Mouse (Mus musculus): ENCODE results near the gene Mthfsd. TPM values are rescaled to one million over a fixed set of nuclear protein-coding genes. Genes with fewer than 3 reads are reported as not detected.

The Mthfsd gene
- total and polyA plus RNA-seq, 2 experiments = 29.5 to 29.8 TPM

GRCm38 (mm10) chr8:121104049-121104818, 4.0 kb downstream of the Mthfsd start:
- H3K27me3 ChIP-seq (ENCODE audit: control insufficient read depth, insufficient read depth, low read length) = no peaks in the 10 kb centered on the region
- no peak for DNase-seq (ENCODE audit: extremely low read depth, low read depth, low spot score)
- peak; percentile 95 for TF ChIP-seq CTCF (IDR thresholded peaks at IDR 0.05; ENCODE audit: low read depth, low read length)
- TF ChIP-seq POLR2A (IDR thresholded peaks at IDR 0.05; ENCODE audit: extremely low read depth, insufficient read depth, low read length) = no peak
- H3K4me1 ChIP-seq (ENCODE audit: control insufficient read depth, insufficient read depth, low read length) = no peaks in the 10 kb centered on the region
- H3K4me3 ChIP-seq (ENCODE audit: insufficient read depth, low read depth, low read length) = no peak overlapping the region
- no peak overlapping the region for H3K27ac ChIP-seq (replicated peaks; ENCODE audit: insufficient read depth, low read depth, low read length)
- no peak overlapping the region for H3K9ac ChIP-seq (ENCODE audit: low read depth, low read length)
- 62% methylated on average over 17 of the region's 17 CpGs for WGBS
- no peaks in the 10 kb centered on the region for H3K36me3 ChIP-seq (ENCODE audit: control insufficient read depth, insufficient read depth, low read length)
- H3K79me2 ChIP-seq (ENCODE audit: control insufficient read depth, insufficient read depth, low read length) = 0 out of 2 replicates have a peak, but pooled peaks cover 5% of the 10 kb centered on the region

- Histone ChIP-seq H3K4me3 (ENCODE audit: insufficient read depth, low read depth, low read length) (no peak overlapping the region), H3K27ac (replicated peaks; ENCODE audit: insufficient read depth, low read depth, low read length) (no peak overlapping the region), H3K27me3 (ENCODE audit: control insufficient read depth, insufficient read depth, low read length) (0 out of 2 replicates have a peak, but pooled peaks cover 5% of the 10 kb centered on the region), H3K79me2 (ENCODE audit: control insufficient read depth, insufficient read depth, low read length) (no peaks in the 10 kb centered on the region), H3K9ac (ENCODE audit: low read depth, low read length) (no peak overlapping the region), H3K4me1 (ENCODE audit: control insufficient read depth, insufficient read depth, low read length) (peaks cover 2% of the 10 kb centered on the region; the same call in 1 of the 2 replicates), H3K36me3 (ENCODE audit: control insufficient read depth, insufficient read depth, low read length) (no peaks in the 10 kb centered on the region)
- TF ChIP-seq CTCF (IDR thresholded peaks at IDR 0.05; ENCODE audit: low read depth, low read length) = no peak
- TF ChIP-seq POLR2A (IDR thresholded peaks at IDR 0.05; ENCODE audit: extremely low read depth, insufficient read depth, low read length) = no peak
- WGBS = 64% methylated on average over 6 of the region's 6 CpGs
- DNase-seq (ENCODE audit: extremely low read depth, low read depth, low spot score) = no peak
Observed at GRCm38 (mm10) chr8:121093496-121093895, 14.7 kb downstream of the Mthfsd start.

- Histone ChIP-seq H3K36me3 (ENCODE audit: control insufficient read depth, insufficient read depth, low read length) (no peaks in the 10 kb centered on the region), H3K9ac (ENCODE audit: low read depth, low read length) (no peak overlapping the region; the same call in 1 of the 2 replicates), H3K79me2 (ENCODE audit: control insufficient read depth, insufficient read depth, low read length) (no peaks in the 10 kb centered on the region), H3K4me1 (ENCODE audit: control insufficient read depth, insufficient read depth, low read length) (peaks cover 2% of the 10 kb centered on the region; the same call in 1 of the 2 replicates), H3K27me3 (ENCODE audit: control insufficient read depth, insufficient read depth, low read length) (0 out of 2 replicates have a peak, but pooled peaks cover 5% of the 10 kb centered on the region), H3K27ac (replicated peaks; ENCODE audit: insufficient read depth, low read depth, low read length) (no peak overlapping the region), H3K4me3 (ENCODE audit: insufficient read depth, low read depth, low read length) (no peak overlapping the region)
- TF ChIP-seq CTCF (IDR thresholded peaks at IDR 0.05; ENCODE audit: low read depth, low read length) = peak; percentile 90
- no peak for TF ChIP-seq POLR2A (IDR thresholded peaks at IDR 0.05; ENCODE audit: extremely low read depth, insufficient read depth, low read length)
- DNase-seq (ENCODE audit: extremely low read depth, low read depth, low spot score) = peak; percentile 41
- 3% methylated on average over 16 of the region's 16 CpGs for WGBS
Observed at GRCm38 (mm10) chr8:121092627-121093026, 15.6 kb downstream of the Mthfsd start.

- no peaks in the 10 kb centered on the region for H3K36me3 ChIP-seq (ENCODE audit: control insufficient read depth, insufficient read depth, low read length)
- H3K9ac ChIP-seq (ENCODE audit: low read depth, low read length) = no peak overlapping the region
- H3K79me2 ChIP-seq (ENCODE audit: control insufficient read depth, insufficient read depth, low read length) = no peaks in the 10 kb centered on the region
- H3K4me1 ChIP-seq (ENCODE audit: control insufficient read depth, insufficient read depth, low read length) = peaks cover 2% of the 10 kb centered on the region; the same call in 1 of the 2 replicates
- H3K27me3 ChIP-seq (ENCODE audit: control insufficient read depth, insufficient read depth, low read length) = 0 out of 2 replicates have a peak, but pooled peaks cover 5% of the 10 kb centered on the region
- WGBS = 16% methylated on average over 6 of the region's 6 CpGs
- no peak for TF ChIP-seq CTCF (IDR thresholded peaks at IDR 0.05; ENCODE audit: low read depth, low read length)
- no peak for DNase-seq (ENCODE audit: extremely low read depth, low read depth, low spot score)
- no peak overlapping the region for H3K27ac ChIP-seq (replicated peaks; ENCODE audit: insufficient read depth, low read depth, low read length)
- H3K4me3 ChIP-seq (ENCODE audit: insufficient read depth, low read depth, low read length) = no peak overlapping the region
Observed at GRCm38 (mm10) chr8:121092141-121092540, 16.1 kb downstream of the Mthfsd start.

GRCm38 (mm10) chr8:121090716-121091115, 17.5 kb downstream of the Mthfsd start:
- Histone ChIP-seq H3K79me2 (ENCODE audit: control insufficient read depth, insufficient read depth, low read length) (no peaks in the 10 kb centered on the region), H3K27ac (replicated peaks; ENCODE audit: insufficient read depth, low read depth, low read length) (no peak overlapping the region), H3K27me3 (ENCODE audit: control insufficient read depth, insufficient read depth, low read length) (peaks cover 8% of the 10 kb centered on the region; the same call in 1 of the 2 replicates), H3K4me3 (ENCODE audit: insufficient read depth, low read depth, low read length) (no peak overlapping the region), H3K4me1 (ENCODE audit: control insufficient read depth, insufficient read depth, low read length) (peaks cover 2% of the 10 kb centered on the region; the same call in 1 of the 2 replicates), H3K9ac (ENCODE audit: low read depth, low read length) (no peak overlapping the region), H3K36me3 (ENCODE audit: control insufficient read depth, insufficient read depth, low read length) (no peaks in the 10 kb centered on the region)
- no peak for DNase-seq (ENCODE audit: extremely low read depth, low read depth, low spot score)
- TF ChIP-seq POLR2A (IDR thresholded peaks at IDR 0.05; ENCODE audit: extremely low read depth, insufficient read depth, low read length) (no peak), CTCF (IDR thresholded peaks at IDR 0.05; ENCODE audit: low read depth, low read length) (peak; percentile 23; the same call in 1 of the 2 replicates)
- WGBS = 0% methylated on average over 1 of the region's 1 CpGs

All from liver, adult 2 months (tissue).